Mouse (Mus musculus): ENCODE data around the gene Hoxa2.
A peak's percentile ranks its signal among the peaks of the same experiment; 100 is the strongest.

Hoxa2 gene

GRCm38 (mm10) chr6:52164626-52165440 lies at the start of gene Hoxa2:
Hoxa2 (minus strand) TSS chr6:52164831.
- DNase-seq, result no peak

GRCm38 (mm10) chr6:52214271-52214670 lies 49.6 kb upstream of the Hoxa2 start:
- DNase-seq, result no peak

GRCm38 (mm10) chr6:52213119-52213986 lies 48.7 kb upstream of the Hoxa2 start, which contains the start of the genes Hoxa3 and Gm28308:
Hoxa3 (minus strand) TSS chr6:52213336.
Gm28308 (minus strand) TSS chr6:52213339.
- DNase-seq, result no peak

- no peak for DNase-seq
Measured at GRCm38 (mm10) chr6:52212556-52213118, 48.0 kb upstream of the Hoxa2 start.

- no peak for DNase-seq
Measured at GRCm38 (mm10) chr6:52211961-52212360, 47.3 kb upstream of the Hoxa2 start.

GRCm38 (mm10) chr6:52211170-52211935 lies 46.7 kb upstream of the Hoxa2 start:
- peak; percentile 77 for DNase-seq

GRCm38 (mm10) chr6:52209685-52210046 lies 45.0 kb upstream of the Hoxa2 start:
- no peak for DNase-seq

- DNase-seq, result no peak
Measured at GRCm38 (mm10) chr6:52208868-52209684, 44.4 kb upstream of the Hoxa2 start.

- no peak for DNase-seq
Measured at GRCm38 (mm10) chr6:52208072-52208867, 43.6 kb upstream of the Hoxa2 start, which contains the start of gene Hoxa6. Hoxa6 (minus strand) TSS chr6:52208722.

- no peak for DNase-seq
Measured at GRCm38 (mm10) chr6:52207684-52207976, 43.0 kb upstream of the Hoxa2 start.

GRCm38 (mm10) chr6:52206882-52207683 lies 42.5 kb upstream of the Hoxa2 start:
- DNase-seq, result no peak

GRCm38 (mm10) chr6:52205638-52206621 lies 41.3 kb upstream of the Hoxa2 start:
- DNase-seq, result no peak

- DNase-seq, result no peak
Measured at GRCm38 (mm10) chr6:52205221-52205620, 40.6 kb upstream of the Hoxa2 start.

- no peak for DNase-seq
Measured at GRCm38 (mm10) chr6:52204050-52204752, 39.6 kb upstream of the Hoxa2 start, which contains the start of gene Hoxa5. Hoxa5 (minus strand) TSS chr6:52204587.

- DNase-seq, result no peak
Measured at GRCm38 (mm10) chr6:52203371-52204049, 38.9 kb upstream of the Hoxa2 start.

- DNase-seq, result no peak
Measured at GRCm38 (mm10) chr6:52203121-52203370, 38.4 kb upstream of the Hoxa2 start.

GRCm38 (mm10) chr6:52202362-52203120 lies 37.9 kb upstream of the Hoxa2 start:
- DNase-seq, result no peak

Data from thymus, postnatal 14 days (tissue).